23 mouse cellular contexts compared by ENCODE assay signal in the genomic region with DNA sequence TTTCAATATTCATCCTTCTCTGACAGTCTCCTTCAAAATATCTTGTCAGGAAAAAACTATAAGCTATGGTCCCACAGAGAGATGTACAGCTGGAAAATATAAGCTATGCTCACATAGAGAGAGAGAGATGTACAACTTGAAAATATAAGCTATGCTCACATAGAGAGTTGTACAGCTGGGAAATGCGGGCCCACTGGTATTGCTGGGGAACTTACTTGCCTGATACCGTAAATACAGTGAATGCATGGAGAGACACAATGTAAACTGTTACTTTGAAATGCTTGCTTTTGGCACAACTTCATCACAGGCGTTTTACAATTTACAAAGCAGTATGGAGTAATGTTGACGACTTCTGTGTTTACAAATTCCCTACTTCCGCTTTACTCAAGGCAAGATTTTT. TPM values are rescaled to one million over a fixed set of nuclear protein-coding genes. Genes with fewer than 3 reads are reported as not detected.
"Had no signal": no experiment of that assay in that cellular context is flagged by ENCODE, and none has a peak within 500 bp of the region (broad histone marks: within the 10 kb centered on the region; RNA-seq: fewer than 3 reads in every experiment).

No protein-coding gene starts in this region.

- H3K9ac ChIP-seq: liver, embryonic 13.5 days; liver, embryonic 15.5 days; liver, postnatal 0 days; midbrain, embryonic 13.5 days; midbrain, embryonic 15.5 days; neural tube, embryonic 12.5 days; stomach, embryonic 15.5 days had no signal

- DNase-seq: liver; liver, embryonic 13.5 days; liver, postnatal 0 days; lung, postnatal 14 days; retina, postnatal 1 day; right cerebral cortex, adult 18-20 months; thymus, adult 2 months; thymus, postnatal 25 days; thymus, postnatal 4 days had no signal

- H3K4me2 ChIP-seq: liver, embryonic 11.5 days; liver, embryonic 13.5 days; liver, embryonic 15.5 days; midbrain, embryonic 11.5 days; midbrain, embryonic 13.5 days; midbrain, embryonic 15.5 days; neural tube, embryonic 12.5 days; stomach, embryonic 15.5 days had no signal

- H3K4me3 ChIP-seq: liver, embryonic 13.5 days; liver, embryonic 15.5 days; megakaryocyte, embryonic 14.5 days; midbrain, embryonic 13.5 days; midbrain, embryonic 15.5 days; neural tube, embryonic 12.5 days; stomach, embryonic 15.5 days had no signal

- H3K27me3 ChIP-seq: liver, embryonic 13.5 days; liver, embryonic 15.5 days; megakaryocyte, embryonic 14.5 days; midbrain, embryonic 13.5 days; midbrain, embryonic 15.5 days; neural tube, embryonic 12.5 days; stomach, embryonic 15.5 days had no signal

- H3K27ac ChIP-seq: liver, embryonic 13.5 days; liver, embryonic 15.5 days; macrophage; midbrain, embryonic 13.5 days; midbrain, embryonic 15.5 days; neural tube, embryonic 12.5 days; stomach, embryonic 15.5 days; stomach, postnatal 0 days had no signal

- H3K9me3 ChIP-seq: liver, embryonic 13.5 days; liver, embryonic 15.5 days; midbrain, embryonic 13.5 days; midbrain, embryonic 15.5 days; neural tube, embryonic 12.5 days; stomach, embryonic 15.5 days had no signal

- ATAC-seq: liver, postnatal 0 days; midbrain, embryonic 13.5 days; midbrain, embryonic 15.5 days had no signal

- H3K4me1 ChIP-seq: liver, embryonic 13.5 days; liver, embryonic 15.5 days; megakaryocyte, embryonic 14.5 days; midbrain, embryonic 13.5 days; midbrain, embryonic 15.5 days; neural tube, embryonic 12.5 days; stomach, embryonic 15.5 days had no signal

- H3K36me3 ChIP-seq: liver, embryonic 13.5 days; liver, embryonic 15.5 days; midbrain, embryonic 13.5 days; midbrain, embryonic 15.5 days; neural tube, embryonic 12.5 days; stomach, embryonic 15.5 days had no signal

RNA-seq across cellular contexts. Expression of a gene that starts 29.3 kb away (rescaled TPM):
- polyA plus RNA-seq: liver, embryonic 11.5 days; liver, embryonic 13.5 days; liver, embryonic 15.5 days; liver, postnatal 0 days; macrophage; midbrain, embryonic 11.5 days; midbrain, embryonic 13.5 days; midbrain, embryonic 15.5 days; midbrain, postnatal 0 days; neural tube, embryonic 12.5 days; neural tube, embryonic 14.5 days; spleen, adult 2 months; stomach, embryonic 15.5 days; stomach, postnatal 0 days; urinary bladder, adult 2 months had no signal
